Mouse (Mus musculus): ENCODE measurements at regions not wholly inside any gene's neighbourhood (a gene's known extent, or its start where the extent isn't known, plus 50 kb on each side); places are given as distances from the start of the nearest gene placed in this dataset.

DNA sequence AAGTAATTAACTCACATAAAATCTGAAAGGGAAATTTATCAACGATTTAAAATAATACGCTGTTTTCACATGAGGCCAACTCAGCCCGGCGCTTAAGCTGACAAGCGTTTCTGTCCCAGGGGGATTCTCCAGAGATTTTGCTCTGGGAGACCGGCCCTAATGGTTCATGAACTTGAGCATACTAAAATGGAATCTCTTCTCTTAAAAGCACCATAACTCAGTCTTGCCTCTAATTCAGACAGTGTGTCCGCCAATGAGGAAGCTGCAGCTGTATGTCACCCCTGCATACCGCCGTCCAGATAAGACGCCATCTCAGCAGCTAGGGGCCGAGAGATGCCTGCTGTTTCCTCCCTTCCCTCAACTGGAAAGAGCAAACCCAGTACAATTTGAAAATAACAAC is 80.7 kb upstream of the Gnas start:
- H3K36me3 ChIP-seq (ENCODE audit: control insufficient read depth, insufficient read depth), result no peaks in the 10 kb centered on the region
- H3K79me3 ChIP-seq (ENCODE audit: low read depth), result no peaks in the 10 kb centered on the region
- peaks cover 5% of the 10 kb centered on the region for H3K27me3 ChIP-seq (ENCODE audit: control insufficient read depth, insufficient read depth, insufficient read length)
- no peak overlapping the region for H3K4me3 ChIP-seq (ENCODE audit: insufficient read depth, poor library complexity, severe bottlenecking)
- H3K79me2 ChIP-seq (ENCODE audit: control insufficient read depth, insufficient read depth), result no peaks in the 10 kb centered on the region
- H3ac ChIP-seq (ENCODE audit: control insufficient read depth, insufficient read length, low read depth), result no peak overlapping the region
- TF ChIP-seq USF1 (IDR thresholded peaks at IDR 0.05; ENCODE audit: low read depth) (no peak), MYOG (IDR thresholded peaks at IDR 0.05; ENCODE audit: control insufficient read depth, extremely low read depth, insufficient read length) (no peak), FOSL1 (IDR thresholded peaks at IDR 0.05; ENCODE audit: insufficient read depth, low read length, poor library complexity, severe bottlenecking) (no peak), CTCF (IDR thresholded peaks at IDR 0.05; ENCODE audit: control insufficient read depth, insufficient read depth, insufficient read length) (no peak)

DNA sequence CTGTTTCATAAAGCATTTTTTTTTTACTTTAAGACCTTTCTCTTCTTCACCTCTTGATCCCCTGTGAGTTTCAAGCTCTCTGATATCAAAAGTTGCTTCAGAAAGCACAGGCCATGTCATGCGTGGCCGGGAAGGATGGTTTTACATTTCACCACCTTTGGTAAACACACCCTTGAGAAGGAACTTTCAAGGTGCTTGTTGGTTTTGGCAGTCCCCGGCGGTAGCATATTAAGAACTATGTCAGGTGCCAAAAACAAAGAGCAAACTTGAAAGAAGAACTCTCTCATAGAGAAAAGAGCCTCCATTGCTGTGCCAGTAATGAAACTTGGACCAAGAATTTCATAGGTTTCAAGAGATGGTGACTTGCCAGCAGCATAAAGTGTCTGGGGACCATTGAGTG is 72.4 kb upstream of the Gnas start:
- Histone ChIP-seq H3K36me3 (ENCODE audit: control insufficient read depth, insufficient read depth) (no peaks in the 10 kb centered on the region), H3K4me3 (ENCODE audit: insufficient read depth, poor library complexity, severe bottlenecking) (no peak overlapping the region), H3K79me3 (ENCODE audit: low read depth) (no peaks in the 10 kb centered on the region), H3K27me3 (ENCODE audit: control insufficient read depth, insufficient read depth, insufficient read length) (no peaks in the 10 kb centered on the region), H3K79me2 (ENCODE audit: control insufficient read depth, insufficient read depth) (no peaks in the 10 kb centered on the region), H3ac (ENCODE audit: control insufficient read depth, insufficient read length, low read depth) (no peak overlapping the region)
- no peak for TF ChIP-seq FOSL1 (IDR thresholded peaks at IDR 0.05; ENCODE audit: insufficient read depth, low read length, poor library complexity, severe bottlenecking)
- no peak for TF ChIP-seq CEBPB (IDR thresholded peaks at IDR 0.05; ENCODE audit: low read depth)
- no peak for TF ChIP-seq MYOG (IDR thresholded peaks at IDR 0.05; ENCODE audit: control insufficient read depth, extremely low read depth, insufficient read length)

DNA sequence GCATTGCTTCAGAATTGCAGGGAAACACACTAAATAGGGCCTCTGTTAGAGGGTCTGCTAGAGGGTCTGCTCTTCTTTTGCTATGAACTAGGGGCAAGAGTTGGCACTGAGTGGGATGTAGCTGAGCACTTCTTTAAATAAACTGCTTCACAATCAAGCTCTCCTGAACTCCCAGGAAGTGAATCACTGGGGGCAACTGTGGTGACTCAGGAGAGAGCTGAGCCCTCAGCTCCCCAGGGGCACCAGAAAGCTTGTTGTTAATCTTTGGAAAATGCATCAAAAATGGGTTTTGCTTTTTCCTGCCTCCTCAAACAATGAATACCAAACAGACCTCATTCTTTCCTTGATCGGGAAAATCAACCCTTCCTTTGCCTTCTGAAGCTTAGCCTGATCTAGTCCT is 57.5 kb upstream of the Gnas start:
- no peaks in the 10 kb centered on the region for H3K27me3 ChIP-seq (ENCODE audit: control insufficient read depth, insufficient read depth, insufficient read length)
- H3ac ChIP-seq (ENCODE audit: control insufficient read depth, insufficient read length, low read depth), result no peak overlapping the region
- no peaks in the 10 kb centered on the region for H3K36me3 ChIP-seq (ENCODE audit: control insufficient read depth, insufficient read depth)
- no peaks in the 10 kb centered on the region for H3K79me2 ChIP-seq (ENCODE audit: control insufficient read depth, insufficient read depth)
- H3K79me3 ChIP-seq (ENCODE audit: low read depth), result no peaks in the 10 kb centered on the region
- no peak overlapping the region for H3K4me3 ChIP-seq (ENCODE audit: insufficient read depth, poor library complexity, severe bottlenecking)
- TF ChIP-seq CEBPB (IDR thresholded peaks at IDR 0.05; ENCODE audit: low read depth) (no peak), USF1 (IDR thresholded peaks at IDR 0.05; ENCODE audit: low read depth) (no peak), MYOD1 (IDR thresholded peaks at IDR 0.05; ENCODE audit: control insufficient read depth, insufficient read length, low read depth) (peak; percentile 12), FOSL1 (IDR thresholded peaks at IDR 0.05; ENCODE audit: insufficient read depth, low read length, poor library complexity, severe bottlenecking) (peak; percentile 94)
